Mouse (Mus musculus): ENCODE results near the gene Lum. TPM values are rescaled to one million over a fixed set of nuclear protein-coding genes. Genes with fewer than 3 reads are reported as not detected.

Lum gene
- 10 to 100 TPM in 1 of 2 experiments, 1 to 10 TPM in 1; 7.4 to 22.7 TPM for total RNA-seq (2021)
- long read RNA-seq, experiment 1, transcript Lum-201 (3 exons, 2,448 nt) = major isoform, 43 of 45 reads
- long read RNA-seq, experiment 1, partial matches to known transcripts = 2 of 45 reads
- long read RNA-seq, experiment 1, other reads (novel, unspliced or antisense) = 0 of 45 reads
- long read RNA-seq, experiment 2, transcript Lum-201 (3 exons, 2,448 nt) = major isoform, 13 of 13 reads
- long read RNA-seq, experiment 2, partial matches to known transcripts = 0 of 13 reads
- long read RNA-seq, experiment 2, other reads (novel, unspliced or antisense) = 0 of 13 reads

GRCm38 (mm10) chr10:97564957-97565856 is at the start of gene Lum:
TSS of gene Lum (plus strand) at chr10:97565128.
- peak; percentile 37 for DNase-seq
- intact Hi-C loops (cut with DNase I) = no loop called here
- H3K4me3 ChIP-seq = peak within 1 kb of the TSS; percentile 54
- no peak for TF ChIP-seq CTCF (IDR thresholded peaks at IDR 0.05)
- H3K27ac ChIP-seq = peak within 1 kb of the TSS; percentile 75

- intact Hi-C loops (cut with DNase I) = no loop called here
- no peak for TF ChIP-seq CTCF (IDR thresholded peaks at IDR 0.05)
- Histone ChIP-seq H3K27ac (no peak overlapping the region), H3K4me3 (no peak overlapping the region)
- no peak for DNase-seq
Observed at GRCm38 (mm10) chr10:97523366-97523765, 41.6 kb upstream of the Lum start.

- Histone ChIP-seq H3K4me3 (no peak overlapping the region), H3K27ac (peak overlapping the region; percentile 46; the same call in 1 of the 2 replicates)
- no peak for TF ChIP-seq CTCF (IDR thresholded peaks at IDR 0.05)
- intact Hi-C loops (cut with DNase I) = no loop called here
- DNase-seq = no peak
Observed at GRCm38 (mm10) chr10:97535697-97536096, 29.2 kb upstream of the Lum start.

- H3K4me3 ChIP-seq = no peak overlapping the region
- H3K27ac ChIP-seq = peak overlapping the region; percentile 50
- no peak for DNase-seq
- intact Hi-C loops (cut with DNase I) = no loop called here
- no peak for TF ChIP-seq CTCF (IDR thresholded peaks at IDR 0.05)
Observed at GRCm38 (mm10) chr10:97536921-97537320, 28.0 kb upstream of the Lum start.

GRCm38 (mm10) chr10:97538202-97538601 is 26.7 kb upstream of the Lum start:
- Histone ChIP-seq H3K27ac (no peak overlapping the region), H3K4me3 (no peak overlapping the region)
- TF ChIP-seq CTCF (IDR thresholded peaks at IDR 0.05) = no peak
- DNase-seq = no peak
- intact Hi-C loops (cut with DNase I) = no loop called here

- no peak overlapping the region for H3K4me3 ChIP-seq
- intact Hi-C loops (cut with DNase I) = no loop called here
- no peak for TF ChIP-seq CTCF (IDR thresholded peaks at IDR 0.05)
Observed at GRCm38 (mm10) chr10:97547740-97548139, 17.2 kb upstream of the Lum start.

GRCm38 (mm10) chr10:97567489-97568135 is 2.7 kb downstream of the Lum start:
- intact Hi-C loops (cut with DNase I) = no loop called here
- TF ChIP-seq CTCF (IDR thresholded peaks at IDR 0.05) = peak; percentile 38
- H3K27ac ChIP-seq = peak overlapping the region; percentile 75
- DNase-seq = peak; percentile 21
- peak overlapping the region; percentile 54 for H3K4me3 ChIP-seq

More at GRCm38 (mm10) chr10:97547740-97548139, 17.2 kb upstream of the Lum start:
- no peak for DNase-seq
- no peak overlapping the region for H3K27ac ChIP-seq

- Histone ChIP-seq H3K27ac (peak overlapping the region; percentile 61), H3K4me3 (no peak overlapping the region)
- DNase-seq = no peak
- TF ChIP-seq CTCF (IDR thresholded peaks at IDR 0.05) = no peak
- intact Hi-C loops (cut with DNase I) = no loop called here
Observed at GRCm38 (mm10) chr10:97582543-97583231, 17.8 kb downstream of the Lum start.

GRCm38 (mm10) chr10:97584176-97584575 is 19.2 kb downstream of the Lum start:
- Histone ChIP-seq H3K27ac (peak overlapping the region; percentile 43), H3K4me3 (no peak overlapping the region)
- no peak for TF ChIP-seq CTCF (IDR thresholded peaks at IDR 0.05)
- DNase-seq = no peak
- intact Hi-C loops (cut with DNase I) = no loop called here

- peak; percentile 27 for DNase-seq
- H3K27ac ChIP-seq = peak overlapping the region; percentile 67
- intact Hi-C loops (cut with DNase I) = no loop called here
- TF ChIP-seq CTCF (IDR thresholded peaks at IDR 0.05) = no peak
- H3K4me3 ChIP-seq = no peak overlapping the region
Observed at GRCm38 (mm10) chr10:97587159-97587558, 22.2 kb downstream of the Lum start.

GRCm38 (mm10) chr10:97589574-97589973 is 24.6 kb downstream of the Lum start:
- DNase-seq = no peak
- peak overlapping the region; percentile 35; the same call in 1 of the 2 replicates for H3K27ac ChIP-seq
- intact Hi-C loops (cut with DNase I) = no loop called here
- TF ChIP-seq CTCF (IDR thresholded peaks at IDR 0.05) = no peak
- H3K4me3 ChIP-seq = no peak overlapping the region

- Histone ChIP-seq H3K27ac (no peak overlapping the region), H3K4me3 (no peak overlapping the region)
- no peak for TF ChIP-seq CTCF (IDR thresholded peaks at IDR 0.05)
- intact Hi-C loops (cut with DNase I) = no loop called here
- DNase-seq = no peak
Observed at GRCm38 (mm10) chr10:97591036-97591435, 26.1 kb downstream of the Lum start.
